Mouse (Mus musculus): ENCODE results near the gene Fat4.

DNA sequence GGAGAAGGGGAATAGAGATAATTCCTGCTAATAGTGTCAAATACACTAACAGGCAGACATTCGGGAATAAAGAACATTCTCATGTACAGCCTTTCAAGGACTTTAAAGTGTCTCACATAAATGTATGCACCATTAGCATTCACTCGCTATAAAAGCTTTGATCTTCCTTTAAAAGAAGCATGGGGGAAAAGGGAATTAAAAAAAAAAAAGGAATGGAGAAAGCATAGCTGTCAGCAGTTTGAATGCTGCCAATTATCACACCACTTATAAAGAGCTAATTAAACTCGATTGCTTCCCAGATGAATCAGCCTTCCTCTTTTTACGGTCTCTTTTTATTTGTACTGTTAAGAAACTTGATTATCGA lies 161.5 kb downstream of the Fat4 start:
- TF ChIP-seq POLR2A (IDR thresholded peaks at IDR 0.05; ENCODE audit: low read depth, low read length) = no peak
- TF ChIP-seq CTCF (conservative IDR thresholded peaks at IDR 0.05; ENCODE audit: insufficient read depth, insufficient read length, low read depth, low read length) = no peak
